Mouse (Mus musculus): ENCODE results near the gene Tapbpl.

DNA sequence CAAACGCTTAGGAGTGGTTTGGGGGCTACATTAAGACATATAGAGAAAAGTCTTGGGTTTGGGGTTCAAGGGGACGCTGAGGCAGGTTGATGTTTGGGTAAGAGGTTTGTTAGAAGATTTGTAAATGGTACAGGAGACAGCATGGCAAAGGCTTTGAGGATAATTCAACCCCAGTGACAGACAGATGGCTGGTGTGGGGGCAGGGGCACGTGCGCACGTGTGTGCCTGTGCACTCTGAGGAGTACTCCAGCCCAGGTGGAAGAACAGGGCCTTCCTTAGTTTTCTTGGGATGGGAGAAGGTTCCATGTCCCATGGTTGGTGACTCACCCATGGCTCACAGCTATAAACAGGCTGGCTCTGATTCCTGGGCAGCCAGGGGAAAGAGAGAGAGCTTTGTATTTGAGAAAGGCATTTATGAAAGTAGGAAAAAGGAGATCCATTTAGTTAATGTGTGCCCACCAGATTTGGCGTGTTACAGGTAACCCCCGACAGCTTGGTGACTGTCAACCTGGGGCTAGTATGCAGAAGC is 23.9 kb upstream of the Tapbpl start:
- TF ChIP-seq ZNF384 (IDR thresholded peaks at IDR 0.05; ENCODE audit: low read depth, low read length) (no peak), ZC3H11A (IDR thresholded peaks at IDR 0.05; ENCODE audit: borderline replicate concordance, low read depth, low read length) (no peak), CHD2 (IDR thresholded peaks at IDR 0.05; ENCODE audit: low read depth, low read length) (no peak)
